Mouse (Mus musculus) ES-Bruce4 (cell line): Measurements from ENCODE around the gene Pde8a.

Experiments used
- CTCF ChIP-seq: IDR thresholded peaks from one replicate; pipeline ENCODE4 v1.8.1; 2011; ENCODE audit warnings: low read depth, low read length
- EP300 ChIP-seq: IDR thresholded peaks from 2 replicates; pipeline ENCODE4 v1.6.1; 2011; ENCODE audit warnings: low read depth, low read length; ENCODE audit not compliant: insufficient read depth
- POLR2A ChIP-seq: IDR thresholded peaks from one replicate; pipeline ENCODE4 v1.8.1; 2011; ENCODE audit warnings: low read length; ENCODE audit not compliant: insufficient read depth

- TF ChIP-seq CTCF (peak; percentile 74), POLR2A (no peak), EP300 (no peak)
Observed at GRCm38 (mm10) chr7:81336432-81336786, 123.0 kb downstream of the Pde8a start.
